Mouse (Mus musculus) cerebellum, adult 2 months (tissue): Measurements from ENCODE around the gene Mta2. TPM values are rescaled to one million over a fixed set of nuclear protein-coding genes. Genes with fewer than 3 reads are reported as not detected.

Experiments used
- DNase-seq, 2 experiments: peaks; one replicate each; pipeline ENCODE4 v3.0.0; 2021
- H3K27ac ChIP-seq: fragments of 200-500 bp; 2 replicates; pipeline ENCODE4 v1.5.1; 2012; ENCODE audit warnings: low read length, control low read depth, inconsistent platforms; ENCODE audit not compliant: insufficient read depth
- H3K27me3 ChIP-seq: fragments of 200-500 bp; 2 replicates; pipeline ENCODE4 v1.6.1; 2012; ENCODE audit warnings: inconsistent platforms, mild to moderate bottlenecking, low read length, moderate library complexity; ENCODE audit not compliant: control insufficient read depth, insufficient read depth
- H3K4me1 ChIP-seq: fragments of 200-500 bp; 2 replicates; pipeline ENCODE4 v1.6.1; 2011; ENCODE audit warnings: low read length; ENCODE audit not compliant: control insufficient read depth, insufficient read depth
- H3K4me3 ChIP-seq: fragments of 200-500 bp; replicated peaks from 2 replicates; pipeline ENCODE3; 2011; ENCODE audit warnings: mild to moderate bottlenecking, low read depth, low read length, control low read depth; ENCODE audit not compliant: insufficient read depth
- CTCF ChIP-seq: fragments of 200-500 bp; IDR thresholded peaks from 2 replicates; pipeline ENCODE4 v1.5.1; 2011; ENCODE audit warnings: low read depth, mild to moderate bottlenecking, control low read depth, low read length, moderate library complexity, borderline replicate concordance; ENCODE audit not compliant: insufficient read depth
- POLR2A ChIP-seq: fragments of 200-500 bp; IDR thresholded peaks from 2 replicates; pipeline ENCODE4 v1.6.1; 2011; ENCODE audit warnings: low read length, control low read depth, borderline replicate concordance; ENCODE audit not compliant: insufficient read depth
- WGBS: fragments of 180-500 bp; shearing (Covaris S2); methylation state at CpG from one replicate; pipeline ENCODE4 v1.1.7; 2018; 5-methylcytosine and 5-hydroxymethylcytosine counted together
- polyA plus RNA-seq: library from polyadenylated mRNA; depleted of rRNA; stranded (reverse); fragments of >200 nt; gene quantifications from 2 replicates; pipeline ENCODE4 v1.2.3, GENCODE M21; 2012

The Mta2 gene
- polyA plus RNA-seq, 1 experiment = 33.9 TPM

DNA sequence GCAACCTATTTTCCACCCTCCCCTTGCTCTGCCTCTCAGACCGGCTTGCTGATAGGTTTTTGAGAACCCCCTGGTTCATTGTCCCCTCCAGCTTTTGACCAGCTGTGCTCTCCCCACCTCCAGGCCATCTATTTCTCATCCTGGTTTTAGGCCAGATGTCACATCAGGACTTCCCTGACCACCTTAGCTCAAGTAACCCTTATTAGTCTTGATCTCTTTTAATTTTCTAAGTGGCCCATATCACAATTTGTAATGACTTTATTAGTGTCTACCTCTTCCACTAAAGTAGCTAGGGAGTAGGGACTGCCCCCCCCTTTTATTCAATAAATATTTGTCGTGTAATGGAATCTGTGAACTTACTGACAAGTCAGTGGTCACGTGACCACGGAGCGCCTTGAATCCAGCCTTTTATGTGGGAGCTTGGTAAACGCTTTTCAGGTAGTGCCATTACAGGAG is 20.8 kb upstream of the Mta2 start:
- TF ChIP-seq POLR2A (no peak), CTCF (no peak)
- peak overlapping the region; percentile 73 for H3K4me3 ChIP-seq
- 0 out of 2 replicates have a peak, but pooled peaks cover 3% of the 10 kb centered on the region for H3K4me1 ChIP-seq
- peak in 1 of 2 experiments; percentile 44 for DNase-seq
- under 1% methylated on average over 6 of the region's 6 CpGs for WGBS
- no peaks in the 10 kb centered on the region for H3K27me3 ChIP-seq
- peak overlapping the region; percentile 58; the same call in 1 of the 2 replicates for H3K27ac ChIP-seq

- no peak for DNase-seq
- H3K27me3 ChIP-seq = no peaks in the 10 kb centered on the region
- TF ChIP-seq POLR2A (no peak), CTCF (no peak)
- 0 out of 2 replicates have a peak, but pooled peaks cover 3% of the 10 kb centered on the region for H3K4me1 ChIP-seq
- no peak overlapping the region for H3K27ac ChIP-seq
- WGBS = 60% methylated on average over 9 of the region's 9 CpGs
- no peak overlapping the region for H3K4me3 ChIP-seq
Measured at GRCm38 (mm10) chr19:8921741-8922140, 19.9 kb upstream of the Mta2 start.

DNA sequence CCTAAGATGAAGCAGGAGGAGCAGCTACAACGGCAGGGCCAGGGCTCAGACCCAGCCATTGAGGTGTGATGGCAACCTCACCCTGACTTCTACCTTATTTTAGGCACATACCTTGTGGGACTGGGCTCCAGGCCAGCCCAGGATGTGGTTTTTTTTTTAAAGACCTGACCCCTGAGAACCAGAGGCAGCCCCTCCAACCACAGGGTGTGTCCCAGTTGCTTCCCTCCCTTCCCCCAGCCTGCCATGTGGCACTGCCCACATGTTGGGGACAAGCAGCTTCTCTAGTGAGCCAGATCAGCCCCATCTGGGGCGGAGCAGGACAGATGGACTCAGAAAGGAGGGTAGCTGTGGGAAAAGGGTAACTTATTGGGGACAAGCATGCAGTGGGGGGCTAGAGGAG is 14.9 kb upstream of the Mta2 start:
- DNase-seq = no peak
- Histone ChIP-seq H3K27me3 (no peaks in the 10 kb centered on the region), H3K4me3 (no peak overlapping the region), H3K27ac (no peak overlapping the region), H3K4me1 (peaks cover 6% of the 10 kb centered on the region; the same call in 1 of the 2 replicates)
- WGBS = 69% methylated on average over 2 of the region's 2 CpGs
- TF ChIP-seq POLR2A (no peak), CTCF (no peak)

GRCm38 (mm10) chr19:8927891-8928525 is 13.7 kb upstream of the Mta2 start:
- peaks cover 5% of the 10 kb centered on the region; the same call in 1 of the 2 replicates for H3K4me1 ChIP-seq
- no peaks in the 10 kb centered on the region for H3K27me3 ChIP-seq
- H3K27ac ChIP-seq = no peak overlapping the region
- TF ChIP-seq CTCF = no peak
- TF ChIP-seq POLR2A = no peak
- 91% methylated on average over 12 of the region's 12 CpGs for WGBS
- DNase-seq = no peak
- H3K4me3 ChIP-seq = no peak overlapping the region

DNA sequence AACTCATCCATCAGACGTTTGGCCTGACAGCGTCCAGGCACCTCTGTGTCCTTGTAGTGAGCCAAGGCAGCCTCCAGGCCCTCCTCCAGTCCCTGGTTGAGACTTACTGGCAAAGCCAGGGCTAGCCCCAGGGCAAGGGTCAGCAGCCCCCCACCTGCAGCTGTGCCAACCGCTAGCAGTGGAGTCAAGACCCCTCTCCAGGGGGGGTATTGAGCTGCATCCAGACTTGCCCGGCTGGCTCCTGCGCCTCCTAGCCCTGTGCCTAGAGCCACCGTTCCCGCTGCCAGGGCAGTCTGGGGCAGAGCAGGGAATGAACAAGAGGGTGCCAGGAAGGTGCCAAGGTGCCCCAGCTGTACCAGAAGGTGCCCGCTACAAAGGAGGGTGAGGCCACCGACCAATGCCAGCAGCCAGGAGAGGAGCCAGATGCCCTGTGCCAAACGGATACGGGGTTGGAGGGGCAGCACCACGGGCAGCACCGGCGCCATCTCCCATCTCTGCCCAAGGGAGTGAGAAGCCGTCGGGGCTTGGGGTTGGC is 12.9 kb upstream of the Mta2 start:
- Histone ChIP-seq H3K27me3 (no peaks in the 10 kb centered on the region), H3K27ac (peak overlapping the region; percentile 41), H3K4me1 (peaks cover 5% of the 10 kb centered on the region; the same call in 1 of the 2 replicates), H3K4me3 (peak overlapping the region; percentile 68)
- DNase-seq = peak in 1 of 2 experiments; percentile 67
- no peak for TF ChIP-seq CTCF
- no peak for TF ChIP-seq POLR2A
- WGBS = 4% methylated on average over 16 of the region's 16 CpGs

GRCm38 (mm10) chr19:8929224-8930088 is 12.2 kb upstream of the Mta2 start, which contains the start of the genes Rom1 and Eml3:
Gene Rom1, minus strand, starts transcription at chr19:8929356.
Gene Eml3, plus strand, starts transcription at chr19:8929552.
- TF ChIP-seq POLR2A (no peak), CTCF (no peak)
- Histone ChIP-seq H3K27me3 (no peaks in the 10 kb centered on the region), H3K27ac (peak within 1 kb of the TSS; percentile 73), H3K4me3 (peak within 1 kb of the TSS; percentile 68), H3K4me1 (peaks cover 5% of the 10 kb centered on the region; the same call in 1 of the 2 replicates)
- under 1% methylated on average over 59 of the region's 74 CpGs for WGBS
- peak; percentile 77 to 85 for DNase-seq

DNA sequence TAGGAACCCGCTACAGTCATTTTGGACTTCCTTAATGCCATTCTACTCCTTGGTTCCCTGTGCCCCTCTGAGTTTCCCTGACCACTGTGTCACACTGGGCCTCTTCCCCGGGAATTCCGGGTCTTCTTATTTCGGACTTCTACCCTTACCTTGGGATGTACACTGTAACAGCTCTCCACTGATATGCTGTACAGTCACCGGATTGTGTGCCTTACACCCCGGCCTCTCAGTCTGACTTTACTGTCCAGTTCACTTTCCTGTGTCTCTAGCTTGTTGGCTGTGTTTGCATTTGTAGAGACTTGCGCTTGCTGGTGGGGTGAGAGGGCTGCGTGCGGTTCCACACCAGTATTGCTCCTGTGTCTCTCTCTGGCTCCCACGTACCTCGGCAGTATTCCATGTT is 11.6 kb upstream of the Mta2 start:
- no peak for TF ChIP-seq CTCF
- no peak for TF ChIP-seq POLR2A
- DNase-seq = no peak
- peak overlapping the region; percentile 73 for H3K27ac ChIP-seq
- peaks cover 5% of the 10 kb centered on the region; the same call in 1 of the 2 replicates for H3K4me1 ChIP-seq
- peak overlapping the region; percentile 68 for H3K4me3 ChIP-seq
- H3K27me3 ChIP-seq = no peaks in the 10 kb centered on the region
- 18% methylated on average over 11 of the region's 11 CpGs for WGBS
